Mouse (Mus musculus): ENCODE measurements around the gene Cdk17. TPM values are rescaled to one million over a fixed set of nuclear protein-coding genes. Genes with fewer than 3 reads are reported as not detected.

Cdk17 gene
- polyA plus RNA-seq (2017; shearing (Covaris generic)): 10 to 100 TPM; 40.0 to 51.5 (median 43.0) TPM

GRCm38 (mm10) chr10:93160807-93161510 is at the start of gene Cdk17:
Gene Cdk17, plus strand, starts transcription at chr10:93160875.
- ATAC-seq: peak; percentile 22

GRCm38 (mm10) chr10:93111412-93111811 is 49.3 kb upstream of the Cdk17 start:
- ATAC-seq: no peak

- no peak for ATAC-seq
These were observed 48.7 kb upstream of the Cdk17 start for GRCm38 (mm10) chr10:93112021-93112420.

- ATAC-seq: no peak
These were observed 46.7 kb upstream of the Cdk17 start for GRCm38 (mm10) chr10:93113968-93114367.

GRCm38 (mm10) chr10:93114782-93115181 is 45.9 kb upstream of the Cdk17 start:
- no peak for ATAC-seq

- no peak for ATAC-seq
These were observed 44.9 kb upstream of the Cdk17 start for GRCm38 (mm10) chr10:93115743-93116142.

- no peak for ATAC-seq
These were observed 44.0 kb upstream of the Cdk17 start for GRCm38 (mm10) chr10:93116636-93117035.

- ATAC-seq: no peak
These were observed 40.9 kb upstream of the Cdk17 start for GRCm38 (mm10) chr10:93119809-93120208.

- no peak for ATAC-seq
These were observed 39.3 kb upstream of the Cdk17 start for GRCm38 (mm10) chr10:93121262-93121860.

GRCm38 (mm10) chr10:93122399-93123184 is 38.1 kb upstream of the Cdk17 start:
- ATAC-seq: peak; percentile 32

- ATAC-seq: no peak
These were observed 37.4 kb upstream of the Cdk17 start for GRCm38 (mm10) chr10:93123310-93123709.

GRCm38 (mm10) chr10:93123957-93124613 is 36.6 kb upstream of the Cdk17 start:
- ATAC-seq: peak; percentile 99

- no peak for ATAC-seq
These were observed 34.6 kb upstream of the Cdk17 start for GRCm38 (mm10) chr10:93126025-93126424.

- ATAC-seq: no peak
These were observed 32.1 kb upstream of the Cdk17 start for GRCm38 (mm10) chr10:93128566-93128965.

GRCm38 (mm10) chr10:93129345-93129744 is 31.3 kb upstream of the Cdk17 start:
- ATAC-seq: no peak

GRCm38 (mm10) chr10:93129904-93130455 is 30.7 kb upstream of the Cdk17 start:
- ATAC-seq: no peak

GRCm38 (mm10) chr10:93130456-93130940 is 30.2 kb upstream of the Cdk17 start:
- ATAC-seq: no peak

GRCm38 (mm10) chr10:93131865-93132566 is 28.7 kb upstream of the Cdk17 start:
- no peak for ATAC-seq

- no peak for ATAC-seq
These were observed 21.9 kb upstream of the Cdk17 start for GRCm38 (mm10) chr10:93138730-93139129.

- ATAC-seq: no peak
These were observed 19.9 kb upstream of the Cdk17 start for GRCm38 (mm10) chr10:93140778-93141177.

- no peak for ATAC-seq
These were observed 17.9 kb upstream of the Cdk17 start for GRCm38 (mm10) chr10:93142600-93143284.

All from inflammation-experienced regulatory T-cells, adult 6 months (primary cell).